16 mouse cellular contexts compared by ENCODE assay signal in genomic region chr6:106791429-106791828, GRCm38 (mm10). TPM values are rescaled to one million over a fixed set of nuclear protein-coding genes. Genes with fewer than 3 reads are reported as not detected.
"Had no signal": no experiment of that assay in that cellular context is flagged by ENCODE, and none has a peak within 500 bp of the region (broad histone marks: within the 10 kb centered on the region; RNA-seq: fewer than 3 reads in every experiment).

No protein-coding gene starts in this region.

- DNase-seq: kidney, adult 18-20 months; kidney, postnatal 14 days; lung, postnatal 14 days; midbrain, embryonic 14.5 days had no signal

- H3K4me2 ChIP-seq: kidney, embryonic 15.5 days; limb, embryonic 15.5 days; liver, embryonic 12.5 days; lung, embryonic 15.5 days; neural tube, embryonic 12.5 days had no signal

- H3K27ac ChIP-seq: kidney, embryonic 15.5 days; limb, embryonic 15.5 days; liver, embryonic 12.5 days; lung, embryonic 15.5 days; macrophage; midbrain, embryonic 10.5 days; neural tube, embryonic 12.5 days had no signal

- H3K9ac ChIP-seq: kidney, embryonic 15.5 days; limb, embryonic 15.5 days; liver, embryonic 12.5 days; lung, embryonic 15.5 days; neural tube, embryonic 12.5 days had no signal

- H3K27me3 ChIP-seq: kidney, embryonic 15.5 days; limb, embryonic 15.5 days; liver, embryonic 12.5 days; lung, embryonic 15.5 days; neural tube, embryonic 12.5 days had no signal

- H3K4me1 ChIP-seq: kidney, embryonic 15.5 days; limb, embryonic 15.5 days; liver, embryonic 12.5 days; lung, embryonic 15.5 days; midbrain, embryonic 10.5 days; neural tube, embryonic 12.5 days had no signal

- ATAC-seq: liver, embryonic 12.5 days had no signal

- H3K9me3 ChIP-seq: kidney, embryonic 15.5 days; limb, embryonic 15.5 days; liver, embryonic 12.5 days; lung, embryonic 15.5 days; midbrain, embryonic 10.5 days; neural tube, embryonic 12.5 days had no signal

- H3K4me3 ChIP-seq: kidney, embryonic 15.5 days; limb, embryonic 15.5 days; liver, embryonic 12.5 days; lung, embryonic 15.5 days; midbrain, embryonic 10.5 days; myocyte; neural tube, embryonic 12.5 days had no signal

RNA-seq across cellular contexts. Expression of gene Il5ra, which starts 42.6 kb away (rescaled TPM):
- total RNA-seq: layer of hippocampus, postnatal 25 days; left cerebral cortex, adult 8-10 months; left cerebral cortex, postnatal 25 days had no signal
- polyA plus RNA-seq: limb, embryonic 11.5 days; midbrain, embryonic 10.5 days; midbrain, embryonic 14.5 days; myocyte; neural tube, embryonic 12.5 days had no signal
